Mouse (Mus musculus) midbrain, embryonic 13.5 days (tissue): ENCODE results near the gene Snx27. TPM values are rescaled to one million over a fixed set of nuclear protein-coding genes. Genes with fewer than 3 reads are reported as not detected.
A peak's percentile ranks its signal among the peaks of the same experiment; 100 is the strongest.

ENCODE experiments used
- ATAC-seq: fragments of 200-750 bp; cut with Nextera tagmentation; 2 replicates; pipeline ENCODE4 v1.8.0; 2017; ENCODE audit warnings: mild to moderate bottlenecking, moderate TSS enrichment, moderate library complexity
- H3K27ac ChIP-seq: fragments of 300-500 bp; sonication (generic); 2 replicates; pipeline ENCODE4 v1.5.1; 2015; ENCODE audit warnings: inconsistent platforms, mild to moderate bottlenecking, moderate library complexity
- H3K27me3 ChIP-seq: fragments of 300-500 bp; sonication (generic); 2 replicates; pipeline ENCODE4 v1.6.1; 2015; ENCODE audit warnings: mild to moderate bottlenecking, inconsistent platforms
- H3K36me3 ChIP-seq: fragments of 300-500 bp; sonication (generic); 2 replicates; pipeline ENCODE4 v1.6.1; 2015; ENCODE audit warnings: mild to moderate bottlenecking, inconsistent platforms
- H3K4me1 ChIP-seq: fragments of 300-500 bp; sonication (generic); replicated peaks from 2 replicates; pipeline ENCODE4 v1.6.1; 2015; ENCODE audit warnings: inconsistent platforms
- H3K4me2 ChIP-seq: fragments of 300-500 bp; sonication (generic); replicated peaks from 2 replicates; pipeline ENCODE4 v1.6.1; 2015; ENCODE audit warnings: moderate library complexity, mild to moderate bottlenecking, inconsistent platforms
- H3K4me3 ChIP-seq: fragments of 300-500 bp; sonication (generic); replicated peaks from 2 replicates; pipeline ENCODE4 v1.5.1; 2015; ENCODE audit warnings: mild to moderate bottlenecking, inconsistent platforms
- H3K9ac ChIP-seq: fragments of 300-500 bp; sonication (generic); replicated peaks from 2 replicates; pipeline ENCODE4 v1.6.1; 2015; ENCODE audit warnings: mild to moderate bottlenecking, inconsistent platforms
- H3K9me3 ChIP-seq: fragments of 300-500 bp; sonication (generic); 2 replicates; pipeline ENCODE4 v1.6.1; 2016; ENCODE audit warnings: mild to moderate bottlenecking, inconsistent platforms
- WGBS: fragments of 180-500 bp; shearing (Covaris S2); methylation state at CpG from one replicate; pipeline ENCODE4 v1.1.7; 2015; 5-methylcytosine and 5-hydroxymethylcytosine counted together
- polyA plus RNA-seq: library from polyadenylated mRNA; unstranded; fragments of >200 nt; fragmentation: Nextera tagmentation; extraction: Ambion mirVana; gene quantifications from 2 replicates; pipeline ENCODE4 v1.2.1, GENCODE M21; 2015

The Snx27 gene
- polyA plus RNA-seq, 1 experiment from 2014 or later, result 69.7 TPM

GRCm38 (mm10) chr3:94609621-94610020, 27.1 kb upstream of the Snx27 start:
- no peak overlapping the region for H3K4me3 ChIP-seq
- H3K27me3 ChIP-seq, result no peaks in the 10 kb centered on the region
- H3K27ac ChIP-seq, result no peak overlapping the region
- no peak for ATAC-seq
- no peak overlapping the region for H3K9ac ChIP-seq
- H3K4me1 ChIP-seq, result no peaks in the 10 kb centered on the region
- H3K9me3 ChIP-seq, result 0 out of 2 replicates have a peak, but pooled peaks cover 3% of the 10 kb centered on the region
- H3K4me2 ChIP-seq, result no peak overlapping the region
- no peaks in the 10 kb centered on the region for H3K36me3 ChIP-seq
- 95% methylated on average over 3 of the region's 3 CpGs for WGBS

- no peaks in the 10 kb centered on the region for H3K36me3 ChIP-seq
- no peaks in the 10 kb centered on the region for H3K27me3 ChIP-seq
- no peak overlapping the region for H3K4me2 ChIP-seq
- WGBS, result 8% methylated on average over 4 of the region's 4 CpGs
- H3K27ac ChIP-seq, result no peak overlapping the region
- no peak overlapping the region for H3K9ac ChIP-seq
- 0 out of 2 replicates have a peak, but pooled peaks have one; percentile 30 for ATAC-seq
- H3K4me3 ChIP-seq, result no peak overlapping the region
- 0 out of 2 replicates have a peak, but pooled peaks cover 1% of the 10 kb centered on the region for H3K9me3 ChIP-seq
- H3K4me1 ChIP-seq, result no peaks in the 10 kb centered on the region
Measured at GRCm38 (mm10) chr3:94601959-94602358, 19.4 kb upstream of the Snx27 start.

GRCm38 (mm10) chr3:94597224-94597779, 14.8 kb upstream of the Snx27 start:
- H3K9me3 ChIP-seq, result no peaks in the 10 kb centered on the region
- no peak overlapping the region for H3K9ac ChIP-seq
- no peak overlapping the region for H3K4me3 ChIP-seq
- no peak overlapping the region for H3K4me2 ChIP-seq
- H3K4me1 ChIP-seq, result no peaks in the 10 kb centered on the region
- 92% methylated on average over 3 of the region's 3 CpGs for WGBS
- H3K27me3 ChIP-seq, result no peaks in the 10 kb centered on the region
- no peak overlapping the region for H3K27ac ChIP-seq
- ATAC-seq, result no peak
- H3K36me3 ChIP-seq, result no peaks in the 10 kb centered on the region

- 92% methylated on average over 6 of the region's 6 CpGs for WGBS
- Histone ChIP-seq H3K27me3 (no peaks in the 10 kb centered on the region), H3K9ac (no peak overlapping the region), H3K4me3 (no peak overlapping the region), H3K27ac (no peak overlapping the region), H3K9me3 (no peaks in the 10 kb centered on the region; the same call in 1 of the 2 replicates), H3K4me1 (no peaks in the 10 kb centered on the region), H3K36me3 (no peaks in the 10 kb centered on the region), H3K4me2 (no peak overlapping the region)
- ATAC-seq, result no peak
Measured at GRCm38 (mm10) chr3:94595871-94596287, 13.4 kb upstream of the Snx27 start.

GRCm38 (mm10) chr3:94591066-94591465, 8.6 kb upstream of the Snx27 start:
- WGBS, result 83% methylated on average over 5 of the region's 5 CpGs
- Histone ChIP-seq H3K4me1 (no peaks in the 10 kb centered on the region), H3K36me3 (no peaks in the 10 kb centered on the region), H3K27ac (no peak overlapping the region), H3K4me2 (no peak overlapping the region), H3K9ac (no peak overlapping the region), H3K4me3 (no peak overlapping the region), H3K9me3 (no peaks in the 10 kb centered on the region; the same call in 1 of the 2 replicates), H3K27me3 (no peaks in the 10 kb centered on the region)
- ATAC-seq, result no peak

GRCm38 (mm10) chr3:94587962-94588361, 5.4 kb upstream of the Snx27 start:
- WGBS, result 86% methylated on average over 5 of the region's 5 CpGs
- H3K4me1 ChIP-seq, result no peaks in the 10 kb centered on the region
- H3K36me3 ChIP-seq, result no peaks in the 10 kb centered on the region

GRCm38 (mm10) chr3:94582944-94583343, 428 bp upstream of the Snx27 start:
- H3K9me3 ChIP-seq, result no peaks in the 10 kb centered on the region
- no peak overlapping the region for H3K9ac ChIP-seq
- WGBS, result 72% methylated on average over 7 of the region's 7 CpGs
- peaks cover 32% of the 10 kb centered on the region for H3K4me1 ChIP-seq
- H3K4me3 ChIP-seq, result peak overlapping the region; percentile 92
- no peak overlapping the region for H3K27ac ChIP-seq
- H3K4me2 ChIP-seq, result 0 out of 2 replicates have a peak overlapping the region, but pooled peaks have one; percentile 88
- no peak for ATAC-seq
- H3K27me3 ChIP-seq, result no peaks in the 10 kb centered on the region
- no peaks in the 10 kb centered on the region for H3K36me3 ChIP-seq

More at GRCm38 (mm10) chr3:94587962-94588361, 5.4 kb upstream of the Snx27 start:
- no peak overlapping the region for H3K9ac ChIP-seq
- H3K4me2 ChIP-seq, result no peak overlapping the region
- H3K4me3 ChIP-seq, result no peak overlapping the region
- H3K27me3 ChIP-seq, result no peaks in the 10 kb centered on the region
- ATAC-seq, result no peak
- no peak overlapping the region for H3K27ac ChIP-seq
- H3K9me3 ChIP-seq, result no peaks in the 10 kb centered on the region; the same call in 1 of the 2 replicates

- Histone ChIP-seq H3K4me3 (peak overlapping the region; percentile 92), H3K27ac (peak overlapping the region; percentile 90), H3K4me2 (peak overlapping the region; percentile 88), H3K9me3 (no peaks in the 10 kb centered on the region), H3K4me1 (peaks cover 36% of the 10 kb centered on the region), H3K27me3 (no peaks in the 10 kb centered on the region), H3K9ac (peak overlapping the region; percentile 94), H3K36me3 (no peaks in the 10 kb centered on the region)
- ATAC-seq, result peak; percentile 89
- WGBS, result under 1% methylated on average over 46 of the region's 48 CpGs
Measured at GRCm38 (mm10) chr3:94581793-94582455, 592 bp downstream of the Snx27 start.

GRCm38 (mm10) chr3:94581138-94581780, 1.3 kb downstream of the Snx27 start:
- Histone ChIP-seq H3K4me3 (peak overlapping the region; percentile 92), H3K27me3 (no peaks in the 10 kb centered on the region), H3K9me3 (no peaks in the 10 kb centered on the region), H3K27ac (peak overlapping the region; percentile 90), H3K4me2 (peak overlapping the region; percentile 88), H3K36me3 (no peaks in the 10 kb centered on the region), H3K4me1 (peaks cover 36% of the 10 kb centered on the region), H3K9ac (peak overlapping the region; percentile 94)
- WGBS, result 1% methylated on average over 16 of the region's 16 CpGs
- ATAC-seq, result no peak

- 88% methylated on average over 6 of the region's 6 CpGs for WGBS
- H3K27me3 ChIP-seq, result no peaks in the 10 kb centered on the region
- H3K4me3 ChIP-seq, result no peak overlapping the region
- H3K36me3 ChIP-seq, result 0 out of 2 replicates have a peak, but pooled peaks cover 2% of the 10 kb centered on the region
- no peak overlapping the region for H3K4me2 ChIP-seq
- no peak for ATAC-seq
- H3K27ac ChIP-seq, result no peak overlapping the region
- no peak overlapping the region for H3K9ac ChIP-seq
- H3K9me3 ChIP-seq, result no peaks in the 10 kb centered on the region
- H3K4me1 ChIP-seq, result peaks cover 18% of the 10 kb centered on the region
Measured at GRCm38 (mm10) chr3:94574506-94574905, 8.0 kb downstream of the Snx27 start.

GRCm38 (mm10) chr3:94567242-94567641, 15.3 kb downstream of the Snx27 start:
- Histone ChIP-seq H3K4me3 (no peak overlapping the region), H3K27me3 (no peaks in the 10 kb centered on the region), H3K4me2 (no peak overlapping the region), H3K9me3 (no peaks in the 10 kb centered on the region), H3K9ac (no peak overlapping the region), H3K27ac (no peak overlapping the region), H3K36me3 (no peaks in the 10 kb centered on the region), H3K4me1 (0 out of 2 replicates have a peak, but pooled peaks cover 6% of the 10 kb centered on the region)
- no peak for ATAC-seq
- 72% methylated on average over 2 of the region's 2 CpGs for WGBS

- H3K4me3 ChIP-seq, result no peak overlapping the region
- no peaks in the 10 kb centered on the region for H3K27me3 ChIP-seq
- H3K4me2 ChIP-seq, result no peak overlapping the region
- H3K36me3 ChIP-seq, result 0 out of 2 replicates have a peak, but pooled peaks cover 5% of the 10 kb centered on the region
- H3K27ac ChIP-seq, result no peak overlapping the region
- no peaks in the 10 kb centered on the region for H3K9me3 ChIP-seq
- H3K9ac ChIP-seq, result no peak overlapping the region
- 88% methylated on average over 2 of the region's 2 CpGs for WGBS
- 0 out of 2 replicates have a peak, but pooled peaks cover 6% of the 10 kb centered on the region for H3K4me1 ChIP-seq
- ATAC-seq, result no peak
Measured at GRCm38 (mm10) chr3:94565557-94565956, 17.0 kb downstream of the Snx27 start.
